ENCODE assay signal across 14 mouse cellular contexts in the genomic region with DNA sequence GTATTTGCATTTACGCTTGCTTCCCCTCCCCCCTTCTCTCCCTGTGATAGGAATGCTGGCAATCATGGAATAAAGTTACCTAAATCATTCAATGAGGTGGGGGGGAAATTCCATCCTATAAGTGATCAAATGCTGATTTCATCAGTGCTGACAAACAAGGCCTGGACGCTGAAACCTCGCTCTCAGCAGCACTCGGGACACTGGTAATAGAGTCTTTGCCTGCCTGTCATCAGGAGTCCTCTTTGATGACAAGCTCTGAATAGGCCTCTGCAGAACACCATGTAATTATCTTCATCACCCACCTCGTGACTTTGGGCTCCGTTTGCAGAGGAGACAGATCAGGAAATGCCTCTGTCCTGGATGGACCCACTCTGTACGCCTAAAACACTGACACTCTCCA.
DNase-seq lines count a peak whose midpoint lies in the region; ATAC-seq and TF ChIP-seq lines count a peak whose summit lies in the region.
"Had no signal": no experiment of that assay in that cellular context is flagged by ENCODE, and none has a peak within 500 bp of the region (broad histone marks: within the 10 kb centered on the region; RNA-seq: fewer than 3 reads in every experiment).

No protein-coding gene starts in this region.

- peaks cover 45% of the 10 kb centered on the region for H3K4me1 ChIP-seq in forebrain, embryonic 15.5 days
- H3K4me1 ChIP-seq in midbrain, embryonic 13.5 days (replicated peaks), result peaks cover 53% of the 10 kb centered on the region
- H3K4me1 ChIP-seq in liver, embryonic 12.5 days, result peaks cover 58% of the 10 kb centered on the region
- peaks cover 6% of the 10 kb centered on the region; the same call in 1 of the 2 replicates for H3K4me1 ChIP-seq in intestine, postnatal 0 days (replicated peaks; ENCODE audit: control insufficient read depth, insufficient read depth, low read length)
- H3K4me1 ChIP-seq: stomach, embryonic 15.5 days had no signal

- DNase-seq in heart, adult 11 months, result peak; percentile 86
- DNase-seq in heart, postnatal 25 days (ENCODE audit: low spot score), result no peak
- peak; percentile 80 for DNase-seq in brain, embryonic 14.5 days (ENCODE audit: low read depth)
- DNase-seq in lung, adult 18-20 months, result no peak
- DNase-seq: cerebellum, adult 9-11 months; gastrocnemius, postnatal 25 days; right cerebral cortex, postnatal 14 days had no signal

- intact Hi-C loops in heart, postnatal 25 days (cut with DNase I), result no loop called here

- H3K27me3 ChIP-seq in forebrain, embryonic 15.5 days, result no peaks in the 10 kb centered on the region
- H3K27me3 ChIP-seq in midbrain, embryonic 13.5 days, result peaks cover 54% of the 10 kb centered on the region
- no peaks in the 10 kb centered on the region for H3K27me3 ChIP-seq in liver, embryonic 12.5 days (replicated peaks)
- no peaks in the 10 kb centered on the region for H3K27me3 ChIP-seq in intestine, postnatal 0 days (replicated peaks; ENCODE audit: control insufficient read depth, insufficient read depth, low read length)
- H3K27me3 ChIP-seq: kidney, embryonic 15.5 days; stomach, embryonic 15.5 days had no signal

- H3K9me3 ChIP-seq in forebrain, embryonic 15.5 days, result no peaks in the 10 kb centered on the region
- no peaks in the 10 kb centered on the region for H3K9me3 ChIP-seq in midbrain, embryonic 13.5 days
- no peaks in the 10 kb centered on the region for H3K9me3 ChIP-seq in liver, embryonic 12.5 days (replicated peaks)
- H3K9me3 ChIP-seq in intestine, postnatal 0 days (ENCODE audit: control insufficient read depth), result no peaks in the 10 kb centered on the region
- H3K9me3 ChIP-seq: kidney, embryonic 15.5 days; stomach, embryonic 15.5 days had no signal

- 15% methylated on average over 7 of the region's 7 CpGs for WGBS in forebrain, embryonic 15.5 days
- WGBS in midbrain, embryonic 13.5 days, result 6% methylated on average over 7 of the region's 7 CpGs
- WGBS in liver, embryonic 12.5 days (ENCODE audit: insufficient replicate concordance), result 37% methylated on average over 7 of the region's 7 CpGs
- 56% methylated on average over 7 of the region's 7 CpGs for WGBS in intestine, postnatal 0 days

- no peak for TF ChIP-seq CTCF in brain, embryonic 14.5 days (IDR thresholded peaks at IDR 0.05; ENCODE audit: borderline replicate concordance, extremely low read depth, insufficient read depth, insufficient read length)
- TF ChIP-seq CTCF in intestine, postnatal 0 days (IDR thresholded peaks at IDR 0.05; ENCODE audit: low read depth), result no peak

- peak overlapping the region; percentile 9 for H3K4me2 ChIP-seq in forebrain, embryonic 15.5 days (replicated peaks)
- H3K4me2 ChIP-seq in midbrain, embryonic 13.5 days (replicated peaks), result peak overlapping the region; percentile 14; the same call in 1 of the 2 replicates
- no peak overlapping the region for H3K4me2 ChIP-seq in liver, embryonic 12.5 days
- H3K4me2 ChIP-seq in intestine, postnatal 0 days (replicated peaks; ENCODE audit: low read depth), result no peak overlapping the region
- H3K4me2 ChIP-seq: kidney, embryonic 15.5 days; stomach, embryonic 15.5 days had no signal

- H3K4me3 ChIP-seq in forebrain, embryonic 15.5 days, result no peak overlapping the region
- no peak overlapping the region for H3K4me3 ChIP-seq in midbrain, embryonic 13.5 days (replicated peaks)
- no peak overlapping the region for H3K4me3 ChIP-seq in liver, embryonic 12.5 days
- H3K4me3 ChIP-seq in intestine, postnatal 0 days (ENCODE audit: low read depth, low read length), result no peak overlapping the region
- H3K4me3 ChIP-seq: kidney, embryonic 15.5 days; myocyte; stomach, embryonic 15.5 days had no signal

- H3K27ac ChIP-seq in forebrain, embryonic 15.5 days (replicated peaks), result peak overlapping the region; percentile 69
- peak overlapping the region; percentile 84 for H3K27ac ChIP-seq in midbrain, embryonic 13.5 days
- no peak overlapping the region for H3K27ac ChIP-seq in liver, embryonic 12.5 days
- H3K27ac ChIP-seq in intestine, postnatal 0 days (ENCODE audit: low read depth, low read length), result no peak overlapping the region
- H3K27ac ChIP-seq: kidney, embryonic 15.5 days; stomach, embryonic 15.5 days had no signal

- H3K9ac ChIP-seq in forebrain, embryonic 15.5 days (replicated peaks), result no peak overlapping the region
- H3K9ac ChIP-seq in midbrain, embryonic 13.5 days (replicated peaks), result no peak overlapping the region
- no peak overlapping the region for H3K9ac ChIP-seq in liver, embryonic 12.5 days
- H3K9ac ChIP-seq in intestine, postnatal 0 days (ENCODE audit: low read depth, low read length), result no peak overlapping the region
- H3K9ac ChIP-seq: kidney, embryonic 15.5 days; stomach, embryonic 15.5 days had no signal

- no peak for TF ChIP-seq POLR2A in brain, embryonic 14.5 days (IDR thresholded peaks at IDR 0.05; ENCODE audit: borderline replicate concordance, extremely low read depth, insufficient read depth, insufficient read length, poor library complexity, severe bottlenecking)

- no peaks in the 10 kb centered on the region for H3K36me3 ChIP-seq in forebrain, embryonic 15.5 days
- no peaks in the 10 kb centered on the region for H3K36me3 ChIP-seq in midbrain, embryonic 13.5 days
- no peaks in the 10 kb centered on the region for H3K36me3 ChIP-seq in liver, embryonic 12.5 days
- no peaks in the 10 kb centered on the region for H3K36me3 ChIP-seq in intestine, postnatal 0 days (ENCODE audit: control insufficient read depth, insufficient read depth)
- H3K36me3 ChIP-seq: kidney, embryonic 15.5 days; stomach, embryonic 15.5 days had no signal

- peak; percentile 83 for ATAC-seq in forebrain, embryonic 15.5 days (replicated peaks)
- peak; percentile 84 for ATAC-seq in midbrain, embryonic 13.5 days
- ATAC-seq in liver, embryonic 12.5 days, result no peak
- no peak for ATAC-seq in intestine, postnatal 0 days

Comparison
In these comparisons a context has a peak if more than half of its experiments do, and no peak if none do; other contexts are left out.
1. DNase-seq: peak in heart, adult 11 months (single experiment) and brain, embryonic 14.5 days (single experiment); none in heart, postnatal 25 days (single experiment) and lung, adult 18-20 months (0 of 2).
2. ATAC-seq: peak in forebrain, embryonic 15.5 days (single experiment) and midbrain, embryonic 13.5 days (single experiment); none in liver, embryonic 12.5 days (single experiment) and intestine, postnatal 0 days (single experiment).
3. H3K27ac ChIP-seq: peak in forebrain, embryonic 15.5 days (single experiment) and midbrain, embryonic 13.5 days (single experiment); none in liver, embryonic 12.5 days (single experiment) and intestine, postnatal 0 days (single experiment).
4. H3K4me2 ChIP-seq: peak in forebrain, embryonic 15.5 days (single experiment) and midbrain, embryonic 13.5 days (single experiment); none in liver, embryonic 12.5 days (single experiment) and intestine, postnatal 0 days (single experiment).